ENCODE assay signal across 8 mouse cellular contexts in the genomic region with DNA sequence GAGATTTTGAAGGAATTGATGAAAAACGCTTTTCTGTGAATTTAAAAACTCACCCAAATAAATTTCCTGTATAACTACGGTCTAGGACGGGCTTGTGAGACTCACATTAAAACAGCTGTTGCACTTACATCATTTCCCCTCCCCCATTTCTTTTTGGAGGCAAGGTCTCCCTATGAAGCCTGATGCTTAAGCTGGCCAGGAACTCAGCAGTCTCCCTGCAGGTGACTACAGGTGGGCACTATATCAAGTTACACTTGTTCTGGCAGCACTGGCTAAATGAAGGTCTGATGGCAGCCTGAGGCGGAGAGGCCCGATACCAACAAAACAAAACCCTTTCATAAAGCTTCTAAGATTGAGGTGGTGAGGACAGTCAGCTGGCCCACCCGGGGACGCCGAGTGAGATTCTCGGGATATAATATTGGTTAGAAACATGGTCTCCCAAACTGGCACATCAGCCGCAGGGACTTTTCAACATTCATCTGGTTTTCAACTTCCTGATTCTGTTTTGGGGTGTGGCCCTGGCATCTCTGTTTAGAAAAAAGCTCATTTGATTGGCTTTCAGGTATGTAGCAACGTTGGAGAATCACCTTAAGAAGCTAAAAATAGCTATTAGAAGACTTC. TPM values are rescaled to one million over a fixed set of nuclear protein-coding genes. Genes with fewer than 3 reads are reported as not detected.
A peak's percentile ranks its signal among the peaks of the same experiment; 100 is the strongest.
DNase-seq lines count a peak whose midpoint lies in the region; ATAC-seq and TF ChIP-seq lines count a peak whose summit lies in the region.

No protein-coding gene starts in this region.

- no peaks in the 10 kb centered on the region for H3K9me3 ChIP-seq in lung, embryonic 15.5 days
- H3K9me3 ChIP-seq in hindbrain, embryonic 12.5 days (replicated peaks) = no peaks in the 10 kb centered on the region
- no peaks in the 10 kb centered on the region for H3K9me3 ChIP-seq in limb, embryonic 15.5 days
- no peaks in the 10 kb centered on the region for H3K9me3 ChIP-seq in neural tube, embryonic 13.5 days

- peaks cover 15% of the 10 kb centered on the region for H3K4me1 ChIP-seq in lung, embryonic 15.5 days
- no peaks in the 10 kb centered on the region for H3K4me1 ChIP-seq in embryonic fibroblast, embryonic 13.5 days (ENCODE audit: control insufficient read depth, insufficient read depth, low read length)
- peaks cover 22% of the 10 kb centered on the region for H3K4me1 ChIP-seq in hindbrain, embryonic 12.5 days
- H3K4me1 ChIP-seq in limb, embryonic 15.5 days = peaks cover 7% of the 10 kb centered on the region
- peaks cover 32% of the 10 kb centered on the region for H3K4me1 ChIP-seq in neural tube, embryonic 13.5 days (replicated peaks)

- no peaks in the 10 kb centered on the region for H3K27me3 ChIP-seq in lung, embryonic 15.5 days
- H3K27me3 ChIP-seq in hindbrain, embryonic 12.5 days = no peaks in the 10 kb centered on the region
- no peaks in the 10 kb centered on the region for H3K27me3 ChIP-seq in limb, embryonic 15.5 days
- H3K27me3 ChIP-seq in neural tube, embryonic 13.5 days = no peaks in the 10 kb centered on the region

- peaks cover 10% of the 10 kb centered on the region; the same call in 1 of the 2 replicates for H3K36me3 ChIP-seq in lung, embryonic 15.5 days
- peaks cover 7% of the 10 kb centered on the region; the same call in 1 of the 2 replicates for H3K36me3 ChIP-seq in hindbrain, embryonic 12.5 days
- H3K36me3 ChIP-seq in limb, embryonic 15.5 days = peaks cover 6% of the 10 kb centered on the region; the same call in 1 of the 2 replicates
- H3K36me3 ChIP-seq in neural tube, embryonic 13.5 days = peaks cover 4% of the 10 kb centered on the region; the same call in 1 of the 2 replicates

- peak overlapping the region; percentile 94 for H3K27ac ChIP-seq in lung, embryonic 15.5 days
- 0 out of 2 replicates have a peak overlapping the region, but pooled peaks have one; percentile 66 for H3K27ac ChIP-seq in embryonic fibroblast, embryonic 13.5 days (ENCODE audit: insufficient read depth, low read length)
- peak overlapping the region; percentile 98 for H3K27ac ChIP-seq in hindbrain, embryonic 12.5 days
- H3K27ac ChIP-seq in limb, embryonic 15.5 days = peak overlapping the region; percentile 98
- H3K27ac ChIP-seq in neural tube, embryonic 13.5 days (replicated peaks) = peak overlapping the region; percentile 99

- peak overlapping the region; percentile 100 for H3K4me3 ChIP-seq in lung, embryonic 15.5 days
- H3K4me3 ChIP-seq in embryonic fibroblast, embryonic 13.5 days (ENCODE audit: insufficient read depth, low read length) = peak overlapping the region; percentile 55
- peak overlapping the region; percentile 99 for H3K4me3 ChIP-seq in hindbrain, embryonic 12.5 days
- peak overlapping the region; percentile 82 for H3K4me3 ChIP-seq in limb, embryonic 15.5 days
- H3K4me3 ChIP-seq in neural tube, embryonic 13.5 days = peak overlapping the region; percentile 100

- ATAC-seq in lung, embryonic 15.5 days (ENCODE audit: borderline replicate concordance, extremely low read depth, low FRiP score, low TSS enrichment) = no peak
- no peak for ATAC-seq in hindbrain, embryonic 12.5 days (ENCODE audit: low FRiP score)
- ATAC-seq in limb, embryonic 15.5 days (ENCODE audit: insufficient number of reproducible peaks, low FRiP score, low TSS enrichment, low read depth) = no peak
- ATAC-seq in neural tube, embryonic 13.5 days (ENCODE audit: low read depth) = no peak

- DNase-seq in lung, postnatal 10 days = no peak
- DNase-seq in adipocyte (ENCODE audit: low spot score) = peak; percentile 35
- DNase-seq in Muller cell, postnatal 12 days (ENCODE audit: inconsistent ontology term) = no peak

- 2% methylated on average over 11 of the region's 11 CpGs for WGBS in lung, embryonic 15.5 days
- 10% methylated on average over 11 of the region's 11 CpGs for WGBS in hindbrain, embryonic 12.5 days
- WGBS in limb, embryonic 15.5 days = 2% methylated on average over 11 of the region's 11 CpGs
- WGBS in neural tube, embryonic 13.5 days = 12% methylated on average over 11 of the region's 11 CpGs

- peak overlapping the region; percentile 63 for H3K4me2 ChIP-seq in lung, embryonic 15.5 days
- H3K4me2 ChIP-seq in hindbrain, embryonic 12.5 days (replicated peaks) = peak overlapping the region; percentile 82
- peak overlapping the region; percentile 46 for H3K4me2 ChIP-seq in limb, embryonic 15.5 days
- peak overlapping the region; percentile 74 for H3K4me2 ChIP-seq in neural tube, embryonic 13.5 days

- peak overlapping the region; percentile 70 for H3K9ac ChIP-seq in lung, embryonic 15.5 days
- H3K9ac ChIP-seq in hindbrain, embryonic 12.5 days = peak overlapping the region; percentile 100
- peak overlapping the region; percentile 64 for H3K9ac ChIP-seq in limb, embryonic 15.5 days
- H3K9ac ChIP-seq in neural tube, embryonic 13.5 days = peak overlapping the region; percentile 100

- no peak for TF ChIP-seq CTCF in embryonic fibroblast, embryonic 13.5 days (IDR thresholded peaks at IDR 0.05; ENCODE audit: borderline replicate concordance, insufficient read depth, low read length)

- TF ChIP-seq POLR2A in embryonic fibroblast, embryonic 13.5 days (IDR thresholded peaks at IDR 0.05; ENCODE audit: low read depth, low read length) = no peak

RNA-seq across cellular contexts. Expression of a gene that starts 0.4 kb away (rescaled TPM):
- 18.2 and 22.9 TPM in 2 replicates for polyA plus RNA-seq in lung, embryonic 15.5 days (2015; fragmentation: Nextera tagmentation; extraction: Ambion mirVana)
- polyA plus RNA-seq in embryonic fibroblast, embryonic 13.5 days (2011; ENCODE audit: insufficient read length, low read depth, missing spikeins) = 43.5 and 47.5 TPM in 2 replicates
- 39.2 and 42.6 TPM in 2 replicates for polyA plus RNA-seq in hindbrain, embryonic 12.5 days (2016; fragmentation: Nextera tagmentation; extraction: Ambion mirVana)
- polyA plus RNA-seq in limb, embryonic 15.5 days (2015; fragmentation: Nextera tagmentation; extraction: Ambion mirVana) = 15.3 and 20.3 TPM in 2 replicates
- polyA plus RNA-seq in neural tube, embryonic 13.5 days (2015; fragmentation: Nextera tagmentation; extraction: Ambion mirVana) = 29.2 and 30.1 TPM in 2 replicates
